Mouse (Mus musculus) common myeloid progenitor, adult 5-6 weeks (primary cell): ENCODE data around the gene Nrxn3. TPM values are rescaled to one million over a fixed set of nuclear protein-coding genes. Genes with fewer than 3 reads are reported as not detected.

Experiments used
- ATAC-seq: replicated peaks from 2 replicates; pipeline ENCODE4 v1.8.0; 2016; ENCODE audit warnings: low read depth, mild to moderate bottlenecking, moderate TSS enrichment, inconsistent platforms; ENCODE audit not compliant: poor library complexity, severe bottlenecking
- total RNA-seq: library from RNA; stranded (forward); fragments of 200-1000, 187-1606 nt; gene quantifications from 2 replicates; pipeline ENCODE4 v1.2.3, GENCODE M21; 2017

Gene Nrxn3
- total RNA-seq, 1 experiment from 2014 or later: not detected

DNA sequence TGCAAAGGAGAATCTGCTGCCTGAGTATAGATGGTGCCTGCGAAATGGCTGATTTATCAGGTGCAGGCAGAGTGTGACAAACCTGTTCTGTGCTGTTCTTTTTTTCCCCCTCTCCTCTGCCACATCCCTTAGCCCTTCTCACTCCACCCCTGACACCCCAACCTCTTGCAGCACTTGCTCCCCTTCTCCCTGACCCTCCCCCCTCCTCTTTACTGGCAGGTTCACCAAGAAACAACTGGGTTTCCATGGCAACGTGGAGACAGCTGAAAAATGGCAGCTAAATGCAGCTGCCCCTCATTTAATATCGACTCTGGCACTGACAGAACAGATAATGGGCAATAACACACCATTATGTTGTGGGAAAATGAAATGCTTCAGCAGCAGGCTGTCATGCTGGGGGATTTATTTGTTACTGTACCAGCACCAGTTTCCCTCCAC lies 426.3 kb downstream of the Nrxn3 start:
- no peak for ATAC-seq

DNA sequence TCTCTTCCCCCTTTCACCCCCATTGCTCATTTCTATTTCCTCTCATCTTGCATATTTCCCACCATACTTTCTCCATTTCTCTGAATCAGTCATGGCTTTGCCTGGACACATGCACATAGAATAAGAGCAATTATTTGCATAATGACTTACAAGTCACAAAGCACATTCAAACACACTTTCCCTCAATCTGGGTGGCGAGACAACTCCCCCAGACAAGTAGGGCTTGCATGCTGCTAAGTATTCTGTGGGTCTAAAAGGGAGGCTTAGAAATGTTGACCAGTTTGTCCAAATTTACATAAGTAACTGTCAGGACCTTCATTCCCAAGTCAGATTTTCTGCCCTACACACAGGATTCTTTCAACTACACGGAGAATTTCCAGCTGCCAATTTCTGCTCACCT lies 426.8 kb downstream of the Nrxn3 start:
- ATAC-seq: no peak

DNA sequence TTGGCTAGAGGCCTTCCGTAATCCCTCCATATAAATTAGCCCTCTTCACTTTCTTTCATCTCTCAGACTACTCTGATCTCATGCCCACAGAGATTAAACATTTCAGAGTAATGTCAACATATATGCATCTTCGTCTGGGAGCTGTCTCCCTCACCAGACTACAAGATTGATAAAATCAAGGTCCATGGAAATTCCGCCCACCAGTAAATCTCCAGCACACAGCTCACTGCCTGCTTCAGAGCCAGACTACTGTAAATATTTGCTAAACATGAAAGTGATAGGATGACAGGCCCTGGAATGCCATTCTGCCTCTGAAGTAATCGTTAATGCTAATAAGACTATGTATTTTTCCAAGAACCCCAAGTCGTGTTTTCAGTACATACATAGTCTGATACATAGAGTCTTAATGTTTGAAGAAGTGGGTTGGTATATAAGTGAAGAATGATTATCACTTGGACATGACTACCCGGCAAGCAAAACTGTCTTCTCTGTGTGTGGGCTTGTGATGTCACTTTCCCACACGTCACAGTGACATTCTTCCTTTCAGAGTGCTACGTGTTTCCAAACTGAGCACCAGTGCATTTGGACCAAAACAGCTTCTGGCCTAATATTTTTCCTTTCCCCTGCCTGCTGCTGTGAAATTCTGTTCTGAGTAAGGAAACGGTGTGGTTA lies 433.5 kb downstream of the Nrxn3 start:
- no peak for ATAC-seq

DNA sequence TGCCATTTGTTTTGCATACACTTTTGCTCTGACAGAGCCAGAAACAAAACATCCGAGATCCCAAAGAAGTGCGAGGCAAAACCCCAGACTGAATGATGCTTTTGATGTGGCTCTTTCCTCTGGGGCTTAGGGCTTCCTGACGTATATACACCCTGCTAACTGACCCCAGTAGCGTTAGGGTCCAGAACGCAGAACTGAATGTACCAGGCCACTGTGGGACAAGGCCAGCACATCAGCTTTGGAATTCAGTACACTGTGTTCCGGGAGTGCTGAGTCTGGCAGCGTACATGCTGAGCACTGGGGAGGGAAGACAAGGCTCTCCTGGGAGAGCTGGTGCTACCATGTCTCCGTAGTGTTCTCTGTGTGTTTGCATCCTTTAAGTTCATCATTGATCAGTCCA lies 436.7 kb downstream of the Nrxn3 start:
- no peak for ATAC-seq

DNA sequence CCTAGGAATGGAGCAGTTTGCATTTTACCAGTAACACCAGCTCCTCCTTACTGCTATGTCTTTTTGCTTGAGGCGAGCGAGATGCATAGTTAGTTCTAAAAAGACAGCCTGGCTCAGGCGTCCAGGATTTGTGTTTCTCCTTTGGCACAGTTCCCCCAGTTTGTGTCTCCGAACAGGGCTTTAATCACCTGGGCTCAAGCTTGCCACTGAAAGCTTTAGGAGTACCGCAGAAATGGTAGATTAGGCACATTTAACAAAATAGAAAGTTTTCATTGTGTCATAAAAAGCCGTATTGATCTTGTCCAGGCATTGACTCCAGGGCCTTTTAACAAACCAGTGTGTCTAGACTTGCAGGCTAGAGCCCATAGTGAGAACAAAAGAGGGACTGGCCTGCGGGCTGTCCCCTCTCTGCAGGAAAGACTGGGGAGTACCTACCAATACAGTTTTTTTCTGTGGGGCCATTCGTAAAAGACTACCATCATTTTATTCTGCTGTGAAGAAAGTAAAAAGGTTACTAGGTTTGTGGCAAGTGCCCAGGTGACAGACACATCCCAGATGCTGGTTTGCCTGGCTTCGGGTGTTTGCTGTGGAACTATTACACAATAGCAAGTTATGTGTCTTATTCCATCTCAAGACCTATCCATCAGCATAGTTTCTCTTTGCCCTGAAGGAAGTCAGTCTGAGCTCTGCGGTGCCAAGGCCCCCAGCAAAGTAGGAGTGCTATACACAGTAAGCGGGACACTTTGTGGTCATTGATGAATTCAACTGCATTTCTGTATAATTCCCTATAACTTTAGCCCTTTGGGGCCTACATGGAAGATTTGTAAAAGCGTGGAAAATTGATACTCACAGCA lies 451.9 kb downstream of the Nrxn3 start:
- no peak for ATAC-seq

DNA sequence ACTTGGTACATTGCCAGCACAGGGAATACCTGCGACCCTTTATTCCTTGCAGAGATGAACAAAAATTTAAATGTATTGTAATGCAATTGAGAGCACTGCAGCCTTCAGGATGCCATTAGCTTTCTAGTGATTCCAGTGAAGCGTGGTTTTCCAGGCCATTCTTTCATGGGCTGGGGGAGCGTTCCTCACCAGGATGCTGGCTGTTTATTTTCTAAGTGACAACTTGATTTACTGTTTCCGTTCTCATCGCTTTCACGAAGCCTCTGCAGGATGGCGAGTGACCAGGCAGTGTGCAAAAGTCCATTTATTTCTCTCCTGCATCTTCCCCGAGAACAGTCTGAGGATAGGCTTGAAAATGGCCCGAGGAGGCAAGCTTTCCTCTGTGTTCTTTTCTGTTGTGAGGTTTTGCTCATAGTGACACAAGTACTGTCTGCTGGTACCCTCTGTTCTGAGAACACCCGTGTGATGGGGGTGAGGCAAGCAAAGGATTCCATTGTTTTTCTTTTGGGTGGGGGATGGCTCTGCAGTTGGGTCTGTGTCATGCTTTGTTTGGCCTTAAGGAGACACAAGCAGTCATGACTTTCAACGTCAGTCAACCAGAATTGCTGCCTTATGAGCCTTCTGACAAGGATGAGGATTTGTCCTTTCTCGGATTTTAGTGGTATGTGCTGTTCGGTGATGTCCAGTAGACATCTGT lies 457.4 kb downstream of the Nrxn3 start:
- no peak for ATAC-seq

DNA sequence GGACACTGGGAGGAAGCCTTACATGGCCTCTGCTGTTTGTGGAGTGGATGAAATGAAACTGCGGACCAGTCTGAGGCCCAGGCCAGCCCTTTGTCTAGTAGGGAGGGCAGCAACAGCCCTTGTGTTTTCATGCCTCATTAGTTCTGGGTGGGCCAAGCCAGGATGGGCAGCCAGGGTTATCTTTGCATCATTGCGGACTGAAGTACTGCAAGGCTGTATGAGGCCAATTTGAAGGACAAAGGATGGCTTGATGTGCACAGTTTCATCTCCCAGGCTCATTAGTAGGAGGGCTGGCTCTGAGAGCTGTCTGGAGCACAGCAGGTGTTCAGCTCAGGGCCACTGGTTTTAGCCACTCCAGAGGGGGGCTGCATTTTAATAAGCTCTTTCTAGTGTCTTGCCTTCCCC lies 458.5 kb downstream of the Nrxn3 start:
- ATAC-seq: no peak

DNA sequence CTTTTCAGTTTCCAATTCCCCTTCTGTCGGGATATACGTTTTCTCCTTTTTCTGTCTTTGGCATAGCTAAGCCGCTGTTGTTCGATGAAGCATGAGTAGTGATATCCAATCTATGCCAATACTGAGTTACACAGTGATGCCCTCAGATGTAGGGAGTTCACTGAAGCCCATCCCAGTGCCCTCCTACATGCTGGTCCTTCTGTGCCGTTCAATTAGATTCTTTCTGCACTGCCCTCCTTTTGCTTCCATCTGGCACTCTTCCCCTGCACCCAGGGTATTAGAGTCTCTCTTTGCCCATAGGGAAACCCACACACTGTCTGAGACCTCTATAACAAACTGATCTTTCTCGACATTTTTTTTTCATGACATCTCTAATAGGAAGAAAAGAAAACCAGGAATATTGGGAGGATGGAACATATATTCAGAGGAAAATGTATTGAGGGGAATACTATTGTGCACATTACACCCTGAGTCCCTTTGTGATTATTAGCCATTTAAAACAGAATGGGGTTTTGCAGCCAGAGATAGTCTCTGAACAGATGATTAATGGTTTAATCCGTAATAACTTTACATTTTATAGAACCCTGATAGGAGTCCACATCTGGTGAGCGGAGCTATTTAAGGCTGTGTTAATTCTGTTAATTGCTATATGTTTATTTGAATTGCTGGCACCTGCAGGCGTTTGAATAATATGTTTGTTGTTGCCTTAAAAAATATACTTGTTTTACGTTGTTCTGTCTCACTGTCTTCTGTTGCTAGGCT lies 476.3 kb downstream of the Nrxn3 start:
- ATAC-seq: no peak

DNA sequence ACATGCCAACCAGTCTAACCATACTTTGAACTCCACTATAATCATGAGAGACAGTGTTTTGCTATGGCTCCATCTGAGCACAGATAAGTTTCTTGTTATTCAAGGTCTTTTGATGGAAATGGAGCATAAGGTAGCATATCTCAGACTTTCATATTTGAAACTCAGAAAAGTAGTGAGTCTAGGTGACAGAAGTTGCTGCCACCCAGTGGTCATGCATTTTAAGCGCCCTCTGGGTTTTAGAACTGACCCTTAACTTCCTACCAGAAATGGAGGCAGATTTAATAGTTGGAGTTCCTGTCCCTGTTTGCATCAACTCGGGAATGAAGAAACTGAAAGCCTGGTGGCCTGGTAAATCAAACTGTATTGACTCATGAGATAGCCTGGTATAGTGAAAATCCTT lies 488.9 kb downstream of the Nrxn3 start:
- ATAC-seq: no peak

DNA sequence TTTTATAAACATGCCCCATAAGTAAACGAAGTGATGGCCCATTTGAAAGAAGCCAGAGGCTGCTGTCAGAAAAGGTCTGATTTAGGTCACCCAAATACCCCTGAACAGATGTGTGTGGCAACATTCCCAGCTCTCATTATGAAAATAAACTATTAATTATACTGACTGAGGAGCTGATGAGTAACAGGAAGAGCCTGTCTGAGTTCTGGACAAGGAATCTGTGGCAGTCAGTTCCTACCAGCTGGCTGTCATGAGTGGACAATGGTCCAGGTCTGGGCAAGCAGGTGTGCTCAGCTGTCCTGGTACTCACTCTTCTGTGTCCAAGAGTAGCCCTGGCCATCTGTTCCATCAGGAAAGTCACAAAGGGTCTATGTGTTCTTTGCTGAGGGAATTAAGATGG lies 517.1 kb downstream of the Nrxn3 start:
- no peak for ATAC-seq

DNA sequence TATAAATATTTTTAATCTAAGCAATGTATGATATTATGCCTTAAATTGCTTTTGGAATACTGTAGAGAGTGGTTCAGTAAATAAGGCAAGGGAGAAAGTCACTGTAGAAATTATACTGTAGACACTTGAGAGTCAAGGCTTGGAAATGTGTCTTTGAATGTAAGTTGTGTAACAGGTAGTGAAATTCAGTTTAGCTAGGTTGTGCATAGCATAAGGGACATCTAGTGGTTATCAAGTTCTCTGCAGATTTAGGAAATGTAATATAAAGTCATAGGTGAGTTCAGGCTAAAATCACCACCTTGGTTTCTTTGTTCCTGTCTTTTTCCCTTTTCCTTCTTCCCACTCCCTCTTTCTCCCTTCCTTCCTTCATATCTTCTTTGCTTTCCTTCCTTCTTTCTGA lies 518.9 kb downstream of the Nrxn3 start:
- no peak for ATAC-seq

DNA sequence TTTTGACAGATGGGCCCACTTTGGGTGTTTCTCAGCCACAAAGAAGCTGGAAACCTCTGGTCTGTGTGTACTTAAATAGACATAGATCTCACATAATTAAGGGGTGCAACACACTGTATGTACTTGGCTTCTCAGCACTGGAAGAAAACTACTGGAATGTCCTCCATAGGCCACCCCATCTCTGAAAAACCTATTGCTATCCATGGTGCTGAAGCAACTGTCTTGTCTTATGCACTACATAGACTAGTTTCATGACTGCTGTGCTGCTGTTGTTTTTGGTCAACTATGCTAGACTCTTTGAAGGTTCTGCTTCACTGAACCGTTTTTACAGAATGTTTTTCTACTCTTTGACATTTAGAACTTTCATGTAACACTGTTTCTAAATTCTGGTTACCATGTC lies 519.8 kb downstream of the Nrxn3 start:
- no peak for ATAC-seq

DNA sequence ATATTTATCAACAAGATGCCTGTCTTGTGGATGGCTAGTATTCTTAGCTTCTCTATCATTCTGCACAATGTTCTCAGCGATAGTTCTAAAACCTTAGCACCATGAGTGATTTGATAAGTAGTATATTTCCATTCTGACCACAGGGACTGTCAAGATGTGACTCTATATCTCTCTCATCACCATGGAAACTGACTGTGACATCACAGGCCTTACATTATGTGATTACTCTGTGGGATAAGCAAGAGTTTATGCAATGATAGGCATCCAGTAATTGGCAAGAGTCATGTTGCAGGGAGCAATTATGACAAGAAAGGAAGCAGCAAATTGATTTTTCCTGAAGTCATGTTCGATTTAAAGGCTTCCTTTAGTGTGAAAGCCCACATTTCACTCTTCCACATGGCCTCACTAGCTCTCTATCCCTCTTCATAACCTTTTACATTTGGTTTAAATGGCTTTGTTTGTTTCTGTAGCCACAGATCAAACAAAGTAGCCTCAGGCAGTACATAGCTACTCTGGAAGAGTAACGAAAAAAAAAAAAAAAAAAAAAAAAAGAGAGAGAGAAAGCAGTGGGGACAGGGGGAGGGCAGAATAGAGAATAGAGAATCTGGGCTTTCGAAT lies 532.7 kb downstream of the Nrxn3 start:
- no peak for ATAC-seq

DNA sequence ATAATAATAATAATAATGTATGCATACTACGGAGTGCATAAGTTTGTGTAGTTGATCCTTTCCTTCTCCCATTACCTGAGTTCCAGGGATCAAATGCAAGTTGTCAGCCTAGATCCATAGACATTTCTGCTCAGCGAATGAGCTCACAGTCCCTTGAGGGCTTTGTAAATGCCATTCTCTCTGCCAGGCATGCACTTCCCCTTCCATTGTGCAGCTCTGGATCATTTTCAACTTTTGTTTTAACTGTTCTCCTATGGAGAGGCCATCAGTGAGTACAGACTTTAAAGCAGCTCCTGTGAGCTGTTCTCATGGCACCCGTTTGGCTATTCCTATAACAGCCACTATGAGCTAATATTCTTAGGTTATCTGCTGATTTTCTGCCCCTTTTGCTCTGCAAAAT lies 536.2 kb downstream of the Nrxn3 start:
- ATAC-seq: no peak

DNA sequence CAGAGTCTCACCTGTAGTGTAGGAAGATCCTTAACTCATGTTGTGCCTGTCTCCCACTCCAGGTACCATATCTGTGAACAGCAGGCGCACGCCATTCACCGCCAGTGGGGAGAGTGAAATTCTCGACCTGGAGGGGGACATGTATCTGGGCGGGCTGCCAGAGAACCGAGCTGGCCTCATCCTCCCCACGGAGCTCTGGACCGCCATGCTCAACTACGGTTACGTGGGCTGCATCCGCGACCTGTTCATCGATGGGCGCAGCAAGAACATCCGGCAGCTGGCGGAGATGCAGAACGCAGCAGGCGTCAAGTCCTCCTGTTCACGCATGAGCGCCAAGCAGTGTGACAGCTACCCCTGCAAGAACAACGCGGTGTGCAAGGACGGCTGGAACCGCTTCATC lies 537.4 kb downstream of the Nrxn3 start:
- ATAC-seq: no peak

DNA sequence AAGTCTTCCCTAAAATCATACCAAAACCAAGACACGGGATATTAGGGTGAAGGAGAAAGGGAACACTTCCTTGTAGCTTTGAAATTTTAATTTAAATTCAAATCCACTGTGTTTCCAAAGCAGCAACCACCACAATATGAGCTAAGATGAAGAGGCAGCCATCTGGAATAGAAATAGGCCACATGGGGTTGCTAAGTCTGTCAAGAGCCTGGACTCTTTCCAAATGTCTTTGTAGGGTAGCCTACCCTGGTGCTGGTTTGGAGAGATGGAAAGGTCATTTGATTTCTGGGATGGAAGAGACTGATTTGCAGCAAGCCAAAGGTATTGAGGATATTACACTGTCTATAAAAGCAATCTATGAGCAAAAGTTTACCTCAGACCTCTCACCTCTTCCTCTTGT lies 539.6 kb downstream of the Nrxn3 start:
- no peak for ATAC-seq

DNA sequence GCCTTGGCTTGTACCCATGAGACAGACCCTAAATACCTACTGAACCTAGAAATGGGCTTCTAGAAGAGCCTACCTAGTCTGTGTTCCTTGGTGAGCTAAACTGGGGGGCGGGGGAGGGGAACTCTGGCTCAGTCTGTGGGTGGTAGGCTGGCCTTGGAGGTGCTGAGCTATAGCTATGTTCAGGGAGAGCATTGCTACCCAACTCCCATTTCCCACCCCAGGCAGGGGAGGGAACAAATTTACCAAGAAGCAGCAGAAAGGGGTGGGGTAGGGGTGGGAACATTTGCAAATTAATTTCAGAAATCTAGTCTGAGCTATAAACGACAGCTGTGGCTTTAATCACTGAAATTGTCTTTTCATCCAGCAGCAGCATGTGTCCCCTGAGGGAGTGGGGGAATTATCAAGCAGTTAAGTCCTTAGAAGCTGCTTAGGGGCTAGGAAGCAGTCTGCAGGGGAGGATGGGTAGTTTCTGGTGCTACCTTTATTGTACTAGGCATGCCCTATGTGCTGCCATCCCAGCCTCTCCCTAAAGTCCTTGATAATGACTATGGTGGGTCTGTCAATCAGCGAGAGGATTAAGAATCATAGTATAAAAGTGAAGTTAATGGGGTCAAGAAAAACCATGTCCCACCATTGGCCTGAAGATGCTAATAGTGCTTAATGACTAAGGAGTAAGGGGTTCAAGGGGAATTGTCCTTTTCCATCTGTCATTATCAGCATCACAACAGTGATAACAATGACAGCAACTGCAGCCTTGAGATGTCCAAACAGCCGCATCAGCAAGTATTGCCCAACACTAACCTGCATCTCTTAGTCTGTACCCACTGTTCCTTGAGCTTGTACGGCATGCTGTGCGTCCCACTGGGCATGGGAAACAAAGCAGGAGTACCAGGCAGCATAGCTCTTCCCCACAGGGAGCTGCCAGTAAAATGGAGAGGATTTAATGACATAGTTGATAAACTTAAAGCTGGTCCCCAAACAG lies 560.0 kb downstream of the Nrxn3 start:
- no peak for ATAC-seq

DNA sequence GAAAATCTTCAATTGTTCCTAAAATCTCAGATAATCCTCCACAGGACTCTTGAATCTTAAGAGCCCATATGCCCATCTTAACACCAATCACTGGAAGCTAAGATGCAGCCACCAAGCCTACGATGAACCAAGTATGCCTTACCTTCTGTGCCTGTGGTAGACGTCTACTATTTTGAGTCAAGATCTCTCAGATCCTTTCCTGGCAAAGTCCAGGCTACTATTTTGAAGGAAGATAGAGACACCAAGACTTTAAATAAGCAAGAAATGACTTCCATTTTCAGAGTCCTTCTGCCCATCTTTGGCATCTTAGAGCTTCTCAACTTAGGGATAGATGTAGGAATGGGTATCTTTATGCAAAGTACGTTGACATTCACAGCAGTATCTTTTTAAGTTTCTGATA lies 561.7 kb downstream of the Nrxn3 start:
- no peak for ATAC-seq

DNA sequence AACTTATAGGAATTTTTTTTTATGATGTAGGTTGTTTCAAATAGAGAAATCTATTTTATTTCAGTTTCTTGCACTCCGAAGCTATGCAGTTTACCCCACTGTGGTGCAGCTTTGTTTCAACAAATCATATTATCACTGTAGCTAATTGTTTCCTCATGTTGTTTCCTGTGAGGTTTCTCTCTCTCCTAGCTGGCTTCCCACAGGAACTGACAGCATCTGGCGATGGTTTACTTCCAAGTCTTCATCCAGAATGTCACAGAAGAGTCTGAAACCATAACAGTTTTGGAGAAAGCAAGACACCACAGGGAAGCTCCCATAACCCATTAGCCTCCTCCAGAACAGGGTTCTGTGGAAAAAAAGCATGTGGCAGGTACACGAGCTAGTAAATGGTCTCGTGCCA lies 564.4 kb downstream of the Nrxn3 start:
- ATAC-seq: no peak
